Mouse (Mus musculus): ENCODE data around the gene Gtf2a1l. TPM values are rescaled to one million over a fixed set of nuclear protein-coding genes. Genes with fewer than 3 reads are reported as not detected.

Gene Gtf2a1l
- total and polyA plus RNA-seq, 2 experiments = not detected

GRCm38 (mm10) chr17:88653375-88653769 is 15.1 kb upstream of the Gtf2a1l start:
- no peak for TF ChIP-seq POLR2A (IDR thresholded peaks at IDR 0.05; ENCODE audit: extremely low read depth, insufficient read depth, low read length)
- TF ChIP-seq CTCF (IDR thresholded peaks at IDR 0.05; ENCODE audit: low read depth, low read length) = no peak
- Histone ChIP-seq H3K27me3 (ENCODE audit: control insufficient read depth, insufficient read depth, low read length) (no peaks in the 10 kb centered on the region; the same call in 1 of the 2 replicates), H3K4me1 (ENCODE audit: control insufficient read depth, insufficient read depth, low read length) (no peaks in the 10 kb centered on the region), H3K27ac (replicated peaks; ENCODE audit: insufficient read depth, low read depth, low read length) (no peak overlapping the region), H3K9ac (ENCODE audit: low read depth, low read length) (no peak overlapping the region), H3K79me2 (ENCODE audit: control insufficient read depth, insufficient read depth, low read length) (no peaks in the 10 kb centered on the region), H3K4me3 (ENCODE audit: insufficient read depth, low read depth, low read length) (no peak overlapping the region), H3K36me3 (ENCODE audit: control insufficient read depth, insufficient read depth, low read length) (no peaks in the 10 kb centered on the region)
- WGBS = 73% methylated on average over 4 of the region's 4 CpGs
- no peak for DNase-seq (ENCODE audit: extremely low read depth, low read depth, low spot score)

- WGBS = 71% methylated on average over 6 of the region's 6 CpGs
- TF ChIP-seq POLR2A (IDR thresholded peaks at IDR 0.05; ENCODE audit: extremely low read depth, insufficient read depth, low read length) (no peak), CTCF (IDR thresholded peaks at IDR 0.05; ENCODE audit: low read depth, low read length) (no peak)
- H3K79me2 ChIP-seq (ENCODE audit: control insufficient read depth, insufficient read depth, low read length) = no peaks in the 10 kb centered on the region
- no peak for DNase-seq (ENCODE audit: extremely low read depth, low read depth, low spot score)
- H3K27me3 ChIP-seq (ENCODE audit: control insufficient read depth, insufficient read depth, low read length) = no peaks in the 10 kb centered on the region; the same call in 1 of the 2 replicates
- no peaks in the 10 kb centered on the region for H3K4me1 ChIP-seq (ENCODE audit: control insufficient read depth, insufficient read depth, low read length)
- H3K9ac ChIP-seq (ENCODE audit: low read depth, low read length) = no peak overlapping the region
- H3K4me3 ChIP-seq (ENCODE audit: insufficient read depth, low read depth, low read length) = no peak overlapping the region
- no peak overlapping the region for H3K27ac ChIP-seq (replicated peaks; ENCODE audit: insufficient read depth, low read depth, low read length)
- H3K36me3 ChIP-seq (ENCODE audit: control insufficient read depth, insufficient read depth, low read length) = no peaks in the 10 kb centered on the region
Measured at GRCm38 (mm10) chr17:88658510-88658909, 9.9 kb upstream of the Gtf2a1l start.

DNA sequence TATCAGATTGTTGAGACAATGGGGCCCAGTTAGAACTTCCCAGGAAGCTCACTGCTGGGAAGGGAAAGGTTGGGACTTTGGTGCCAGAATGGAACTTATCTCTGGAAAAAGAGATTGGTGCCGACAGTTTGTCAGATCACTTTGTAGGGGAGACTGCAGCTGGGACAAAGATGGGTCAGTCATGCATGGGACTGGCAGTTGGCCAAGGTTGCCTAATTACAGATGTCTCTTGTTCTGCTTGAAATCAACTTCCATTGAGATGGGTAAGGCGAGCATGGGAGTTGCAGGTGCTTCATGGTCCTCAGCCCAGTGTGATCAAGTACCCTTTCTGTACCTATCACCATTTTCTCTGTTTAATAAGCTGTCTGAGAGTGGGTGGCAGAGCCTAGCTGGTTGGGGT is 2.4 kb upstream of the Gtf2a1l start:
- Histone ChIP-seq H3K27ac (replicated peaks; ENCODE audit: insufficient read depth, low read depth, low read length) (no peak overlapping the region), H3K27me3 (ENCODE audit: control insufficient read depth, insufficient read depth, low read length) (no peaks in the 10 kb centered on the region), H3K9ac (ENCODE audit: low read depth, low read length) (no peak overlapping the region), H3K4me3 (ENCODE audit: insufficient read depth, low read depth, low read length) (no peak overlapping the region), H3K79me2 (ENCODE audit: control insufficient read depth, insufficient read depth, low read length) (no peaks in the 10 kb centered on the region), H3K36me3 (ENCODE audit: control insufficient read depth, insufficient read depth, low read length) (no peaks in the 10 kb centered on the region), H3K4me1 (ENCODE audit: control insufficient read depth, insufficient read depth, low read length) (no peaks in the 10 kb centered on the region)
- DNase-seq (ENCODE audit: extremely low read depth, low read depth, low spot score) = no peak
- TF ChIP-seq CTCF (IDR thresholded peaks at IDR 0.05; ENCODE audit: low read depth, low read length) (no peak), POLR2A (IDR thresholded peaks at IDR 0.05; ENCODE audit: extremely low read depth, insufficient read depth, low read length) (no peak)
- 61% methylated on average over 2 of the region's 2 CpGs for WGBS

DNA sequence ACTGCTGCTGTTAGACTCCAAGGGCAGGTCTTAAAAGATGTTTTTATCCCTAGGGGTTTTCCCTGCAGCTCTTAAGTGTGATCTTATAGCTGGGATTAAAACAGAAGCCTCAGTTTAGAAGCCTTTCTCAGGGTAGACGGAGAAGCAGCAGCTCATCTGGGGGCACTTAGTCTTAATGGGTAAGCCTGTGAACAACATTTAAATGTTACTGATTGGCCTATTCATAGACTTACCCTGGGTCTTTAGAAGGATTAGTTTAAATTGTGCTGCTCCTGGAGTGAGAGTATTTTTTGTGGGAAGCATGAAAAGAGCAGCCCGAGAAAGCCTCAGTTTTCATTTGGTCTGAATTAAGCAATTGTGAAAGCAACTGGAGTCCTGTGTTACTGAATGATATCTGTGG is 1.5 kb downstream of the Gtf2a1l start:
- no peaks in the 10 kb centered on the region for H3K27me3 ChIP-seq (ENCODE audit: control insufficient read depth, insufficient read depth, low read length)
- no peak overlapping the region for H3K9ac ChIP-seq (ENCODE audit: low read depth, low read length)
- H3K79me2 ChIP-seq (ENCODE audit: control insufficient read depth, insufficient read depth, low read length) = no peaks in the 10 kb centered on the region
- no peak for DNase-seq (ENCODE audit: extremely low read depth, low read depth, low spot score)
- H3K4me3 ChIP-seq (ENCODE audit: insufficient read depth, low read depth, low read length) = no peak overlapping the region
- no peak for TF ChIP-seq CTCF (IDR thresholded peaks at IDR 0.05; ENCODE audit: low read depth, low read length)
- no peak for TF ChIP-seq POLR2A (IDR thresholded peaks at IDR 0.05; ENCODE audit: extremely low read depth, insufficient read depth, low read length)
- WGBS = 81% methylated on average over 2 of the region's 2 CpGs
- no peaks in the 10 kb centered on the region for H3K36me3 ChIP-seq (ENCODE audit: control insufficient read depth, insufficient read depth, low read length)
- no peak overlapping the region for H3K27ac ChIP-seq (replicated peaks; ENCODE audit: insufficient read depth, low read depth, low read length)
- H3K4me1 ChIP-seq (ENCODE audit: control insufficient read depth, insufficient read depth, low read length) = no peaks in the 10 kb centered on the region

DNA sequence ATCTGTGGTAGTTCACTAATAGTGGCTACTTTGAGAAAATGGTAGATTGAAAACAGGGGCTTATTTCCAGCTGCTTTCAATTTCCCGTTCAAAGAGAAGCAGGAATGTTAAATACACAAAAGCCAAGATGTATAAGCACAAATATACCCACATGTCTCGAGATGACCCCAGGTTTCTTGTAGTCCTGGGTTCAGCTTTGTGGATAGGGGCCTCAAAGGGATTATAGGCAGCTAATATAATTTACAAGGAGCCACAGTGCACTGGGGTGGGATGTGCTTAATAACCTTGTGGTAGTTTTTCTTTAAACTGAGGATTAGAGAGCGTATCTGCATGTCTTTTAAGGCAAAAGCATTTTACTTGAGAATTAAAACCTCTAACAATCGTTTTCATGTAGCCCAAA is 2.3 kb downstream of the Gtf2a1l start:
- TF ChIP-seq POLR2A (IDR thresholded peaks at IDR 0.05; ENCODE audit: extremely low read depth, insufficient read depth, low read length) (no peak), CTCF (IDR thresholded peaks at IDR 0.05; ENCODE audit: low read depth, low read length) (no peak)
- H3K79me2 ChIP-seq (ENCODE audit: control insufficient read depth, insufficient read depth, low read length) = no peaks in the 10 kb centered on the region
- H3K9ac ChIP-seq (ENCODE audit: low read depth, low read length) = no peak overlapping the region
- H3K4me3 ChIP-seq (ENCODE audit: insufficient read depth, low read depth, low read length) = no peak overlapping the region
- no peaks in the 10 kb centered on the region for H3K4me1 ChIP-seq (ENCODE audit: control insufficient read depth, insufficient read depth, low read length)
- H3K27me3 ChIP-seq (ENCODE audit: control insufficient read depth, insufficient read depth, low read length) = no peaks in the 10 kb centered on the region
- no peak overlapping the region for H3K27ac ChIP-seq (replicated peaks; ENCODE audit: insufficient read depth, low read depth, low read length)
- 59% methylated on average over 4 of the region's 4 CpGs for WGBS
- no peaks in the 10 kb centered on the region for H3K36me3 ChIP-seq (ENCODE audit: control insufficient read depth, insufficient read depth, low read length)
- DNase-seq (ENCODE audit: extremely low read depth, low read depth, low spot score) = no peak

DNA sequence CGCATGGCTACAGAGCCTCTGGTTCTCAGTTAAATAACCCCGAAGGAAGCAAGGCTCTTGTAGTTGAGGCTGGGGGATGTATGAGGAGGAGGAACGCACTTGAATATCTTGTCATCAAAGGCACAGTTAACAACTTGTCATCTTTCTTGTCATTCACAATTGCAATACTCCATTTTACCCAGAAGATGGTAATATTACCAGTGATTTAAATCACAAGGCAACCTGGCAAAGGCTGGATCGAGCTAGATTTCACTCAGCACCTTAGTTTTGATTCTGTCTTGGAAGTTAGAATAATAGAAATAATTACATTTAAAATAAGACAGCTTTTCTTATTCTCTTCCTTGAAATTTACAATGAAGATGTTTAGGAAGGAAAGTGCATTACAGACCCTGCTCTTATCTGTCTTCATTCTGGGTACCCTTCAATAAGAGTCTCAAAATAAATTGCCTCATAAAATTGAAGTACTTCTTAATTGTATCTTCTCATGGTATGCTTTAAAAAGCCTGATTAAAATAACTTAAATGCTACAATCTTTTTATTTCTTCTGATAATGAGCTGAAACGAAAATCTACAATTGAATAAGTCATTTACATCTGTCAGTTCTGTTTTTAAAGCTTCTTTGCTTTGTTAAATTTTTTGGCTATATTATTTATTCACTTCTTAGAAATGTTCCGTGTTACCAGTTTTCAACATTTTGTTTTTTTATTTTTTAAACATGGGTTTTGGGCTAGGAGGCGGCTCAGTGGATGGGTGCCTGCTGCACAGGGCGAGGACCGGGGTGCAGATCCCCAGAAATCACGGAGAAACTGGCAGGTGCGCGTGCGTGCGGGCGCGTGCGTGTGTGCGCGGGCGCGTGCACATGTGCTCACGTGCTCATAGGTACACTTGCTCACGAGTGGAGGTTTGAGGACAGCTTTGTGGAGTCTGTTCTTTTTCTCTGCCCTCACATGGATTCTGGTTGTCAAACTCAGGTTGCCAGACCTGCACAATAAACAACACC is 7.2 kb downstream of the Gtf2a1l start:
- 90% methylated on average over 23 of the region's 23 CpGs for WGBS

More for the DNA sequence above, 7.2 kb downstream of the Gtf2a1l start:
- no peak for DNase-seq (ENCODE audit: extremely low read depth, low read depth, low spot score)
- Histone ChIP-seq H3K27me3 (ENCODE audit: control insufficient read depth, insufficient read depth, low read length) (no peaks in the 10 kb centered on the region), H3K79me2 (ENCODE audit: control insufficient read depth, insufficient read depth, low read length) (no peaks in the 10 kb centered on the region), H3K4me1 (ENCODE audit: control insufficient read depth, insufficient read depth, low read length) (no peaks in the 10 kb centered on the region), H3K4me3 (ENCODE audit: insufficient read depth, low read depth, low read length) (no peak overlapping the region), H3K36me3 (ENCODE audit: control insufficient read depth, insufficient read depth, low read length) (no peaks in the 10 kb centered on the region), H3K27ac (replicated peaks; ENCODE audit: insufficient read depth, low read depth, low read length) (no peak overlapping the region), H3K9ac (ENCODE audit: low read depth, low read length) (no peak overlapping the region)
- TF ChIP-seq POLR2A (IDR thresholded peaks at IDR 0.05; ENCODE audit: extremely low read depth, insufficient read depth, low read length) (no peak), CTCF (IDR thresholded peaks at IDR 0.05; ENCODE audit: low read depth, low read length) (no peak)

All from liver, adult 2 months (tissue).